Mouse (Mus musculus) bone marrow, adult 2 months (tissue): ENCODE measurements around the gene Tenm3.

Experiments used
- CTCF ChIP-seq: fragments of 200-500 bp; IDR thresholded peaks from 2 replicates; pipeline ENCODE4 v1.5.1; 2011; ENCODE audit warnings: low read length, control low read depth; ENCODE audit not compliant: control insufficient read depth, insufficient read depth
- POLR2A ChIP-seq: fragments of 200-500 bp; IDR thresholded peaks from 2 replicates; pipeline ENCODE4 v1.6.1; 2011; ENCODE audit warnings: low read depth, mild to moderate bottlenecking, control low read depth, low read length, borderline replicate concordance; ENCODE audit not compliant: control insufficient read depth

GRCm38 (mm10) chr8:48204838-48205345 lies 638.9 kb downstream of the Tenm3 start:
- TF ChIP-seq POLR2A (no peak), CTCF (no peak)
